Mouse (Mus musculus) right cerebral cortex, postnatal 4 days (tissue): Measurements from ENCODE around the gene Olfr1249.
"Not testable (repeated sequence)": the region's sequence is repeated elsewhere in the genome, so short reads cannot be mapped to it uniquely, and the experiment has no call there.

Experiments used
- DNase-seq: peaks from one replicate; pipeline ENCODE4 v3.0.0-alpha.2; 2022

Gene Olfr1249

GRCm38 (mm10) chr2:89634883-89635282 lies at the start of gene Olfr1249:
Gene Olfr1249, minus strand, starts transcription at chr2:89634983.
- DNase-seq = no peak

- no peak for DNase-seq
Measured at GRCm38 (mm10) chr2:89671836-89672235, 37.1 kb upstream of the Olfr1249 start, which contains the start of gene Olfr1251. Gene Olfr1251, minus strand, starts transcription at chr2:89671936.

GRCm38 (mm10) chr2:89661367-89661766 lies 26.6 kb upstream of the Olfr1249 start, which contains the start of gene Olfr1250:
Gene Olfr1250, minus strand, starts transcription at chr2:89661467.
- no peak for DNase-seq

- DNase-seq = not testable (repeated sequence)
Measured at GRCm38 (mm10) chr2:89618145-89618544, 16.6 kb downstream of the Olfr1249 start, which contains the start of gene Olfr1248. Gene Olfr1248, minus strand, starts transcription at chr2:89618245.

- no peak for DNase-seq
Measured at GRCm38 (mm10) chr2:89614030-89614429, 20.8 kb downstream of the Olfr1249 start, which contains the start of gene Olfr1247. Gene Olfr1247, minus strand, starts transcription at chr2:89614130.

GRCm38 (mm10) chr2:89593057-89593456 lies 41.7 kb downstream of the Olfr1249 start, which contains the start of gene Olfr1246:
Gene Olfr1246, minus strand, starts transcription at chr2:89593157.
- no peak for DNase-seq
